Mouse (Mus musculus) urinary bladder, postnatal 10 days (tissue): ENCODE results near the gene Gm6880.
"Not testable (repeated sequence)": the region's sequence is repeated elsewhere in the genome, so short reads cannot be mapped to it uniquely, and the experiment has no call there.

Experiments used
- DNase-seq: peaks from one replicate; pipeline ENCODE4 v3.0.0; 2022; ENCODE audit warnings: low spot score

Gm6880 gene

GRCm38 (mm10) chrX:74481349-74481885, at the start of gene Gm6880:
Gm6880 (minus strand) TSS chrX:74481399.
- DNase-seq = not testable (repeated sequence)

DNA sequence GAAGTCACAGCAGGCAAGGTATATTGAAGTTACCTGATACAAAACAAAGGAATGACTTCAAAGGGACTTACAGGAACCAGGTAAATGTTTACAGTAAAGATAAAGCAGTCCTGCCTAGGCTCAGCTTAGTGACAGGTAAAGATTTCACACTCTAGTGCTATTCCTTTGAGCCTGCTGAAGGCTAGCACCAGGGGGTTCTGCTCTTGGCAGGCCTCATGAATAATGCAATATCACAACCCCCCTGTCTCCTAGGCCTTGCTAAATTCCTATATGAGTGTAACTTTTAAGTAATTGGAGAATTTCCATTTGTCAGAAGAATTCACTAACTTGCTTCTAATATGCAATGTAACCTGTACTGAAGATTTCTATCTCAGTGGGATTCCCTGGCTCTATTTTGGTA, 36.3 kb upstream of the Gm6880 start:
- not testable (repeated sequence) for DNase-seq

DNA sequence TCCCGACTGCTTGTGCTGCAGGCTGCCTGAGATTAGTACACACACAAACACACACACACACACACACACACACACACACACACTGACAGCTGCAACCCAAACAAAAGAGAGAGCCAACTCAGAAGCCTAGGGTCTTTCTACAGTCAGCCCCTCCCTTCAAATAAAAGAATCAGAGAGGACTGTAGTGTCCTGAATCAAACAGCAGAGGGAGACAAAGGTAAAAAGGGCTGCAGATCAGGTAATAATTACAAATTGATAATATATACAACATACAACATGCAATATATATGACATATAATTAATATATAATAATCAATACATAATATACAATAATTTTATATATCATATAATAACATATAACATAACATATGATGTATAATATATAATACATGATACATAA, 15.9 kb upstream of the Gm6880 start:
- DNase-seq = no peak

DNA sequence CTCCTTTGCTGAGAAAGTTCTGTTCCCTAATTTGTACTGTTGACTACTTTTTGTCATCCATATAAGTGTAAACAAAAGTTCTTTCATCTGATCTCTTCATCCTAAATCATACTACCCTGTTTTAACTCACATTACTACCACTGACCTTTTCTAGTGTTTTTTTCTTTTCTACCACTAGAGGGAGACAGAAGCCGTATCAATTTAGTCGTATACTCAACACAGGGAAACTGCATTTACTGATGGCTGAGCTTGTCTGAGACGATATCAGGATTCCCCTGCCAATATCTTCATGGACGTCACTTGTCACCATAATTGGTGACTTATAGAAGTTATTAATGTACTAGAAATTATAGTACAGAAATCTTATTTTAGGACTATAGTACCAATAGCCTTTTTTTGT, 28.4 kb downstream of the Gm6880 start:
- no peak for DNase-seq

GRCm38 (mm10) chrX:74451157-74451912, 29.9 kb downstream of the Gm6880 start:
- DNase-seq = no peak
